Mouse (Mus musculus) midbrain, embryonic 15.5 days (tissue): ENCODE data around the gene Zzef1. TPM values are rescaled to one million over a fixed set of nuclear protein-coding genes. Genes with fewer than 3 reads are reported as not detected.

ENCODE experiments used
- ATAC-seq: fragments of 200-750 bp; cut with Nextera tagmentation; replicated peaks from 2 replicates; pipeline ENCODE4 v1.8.0; 2017; ENCODE audit warnings: moderate TSS enrichment
- H3K27ac ChIP-seq: fragments of 300-500 bp; sonication (generic); 2 replicates; pipeline ENCODE4 v1.5.1; 2015; ENCODE audit warnings: mild to moderate bottlenecking, inconsistent platforms
- H3K27me3 ChIP-seq: fragments of 300-500 bp; sonication (generic); replicated peaks from 2 replicates; pipeline ENCODE4 v1.6.1; 2015; ENCODE audit warnings: inconsistent platforms
- H3K36me3 ChIP-seq: fragments of 300-500 bp; sonication (generic); replicated peaks from 2 replicates; pipeline ENCODE4 v1.6.1; 2015; ENCODE audit warnings: inconsistent platforms
- H3K4me1 ChIP-seq: fragments of 300-500 bp; sonication (generic); 2 replicates; pipeline ENCODE4 v1.6.1; 2015; ENCODE audit warnings: inconsistent platforms
- H3K4me2 ChIP-seq: fragments of 300-500 bp; sonication (generic); 2 replicates; pipeline ENCODE4 v1.6.1; 2015; ENCODE audit warnings: inconsistent platforms, mild to moderate bottlenecking, moderate library complexity
- H3K4me3 ChIP-seq: fragments of 300-500 bp; sonication (generic); 2 replicates; pipeline ENCODE4 v1.5.1; 2015; ENCODE audit warnings: mild to moderate bottlenecking, inconsistent platforms
- H3K9ac ChIP-seq: fragments of 300-500 bp; sonication (generic); 2 replicates; pipeline ENCODE4 v1.6.1; 2015; ENCODE audit warnings: mild to moderate bottlenecking, inconsistent platforms
- H3K9me3 ChIP-seq: fragments of 300-500 bp; sonication (generic); 2 replicates; pipeline ENCODE4 v1.6.1; 2016; ENCODE audit warnings: inconsistent platforms
- WGBS: fragments of 180-500 bp; shearing (Covaris S2); methylation state at CpG from one replicate; pipeline ENCODE4 v1.1.7; 2015; ENCODE audit warnings: mixed read lengths; 5-methylcytosine and 5-hydroxymethylcytosine counted together
- polyA plus RNA-seq: library from polyadenylated mRNA; unstranded; fragments of >200 nt; fragmentation: Nextera tagmentation; extraction: Ambion mirVana; gene quantifications from 2 replicates; pipeline ENCODE4 v1.2.1, GENCODE M21; 2015

Zzef1 gene
- polyA plus RNA-seq, 1 experiment from 2014 or later, result 15.8 TPM

GRCm38 (mm10) chr11:72925067-72925466, 129.0 kb downstream of the Zzef1 start:
- Histone ChIP-seq H3K4me3 (no peak overlapping the region), H3K36me3 (peaks cover 16% of the 10 kb centered on the region; the same call in 1 of the 2 replicates), H3K9ac (no peak overlapping the region), H3K4me1 (0 out of 2 replicates have a peak, but pooled peaks cover 4% of the 10 kb centered on the region), H3K9me3 (no peaks in the 10 kb centered on the region), H3K27me3 (no peaks in the 10 kb centered on the region), H3K27ac (no peak overlapping the region), H3K4me2 (no peak overlapping the region)
- WGBS, result 47% methylated on average over 2 of the region's 2 CpGs
- no peak for ATAC-seq

GRCm38 (mm10) chr11:72926226-72926890, 130.3 kb downstream of the Zzef1 start:
- H3K4me1 ChIP-seq, result 0 out of 2 replicates have a peak, but pooled peaks cover 4% of the 10 kb centered on the region
- H3K36me3 ChIP-seq, result peaks cover 16% of the 10 kb centered on the region; the same call in 1 of the 2 replicates
- H3K9me3 ChIP-seq, result no peaks in the 10 kb centered on the region
- H3K27ac ChIP-seq, result no peak overlapping the region
- 54% methylated on average over 13 of the region's 13 CpGs for WGBS
- H3K27me3 ChIP-seq, result no peaks in the 10 kb centered on the region
- H3K4me2 ChIP-seq, result no peak overlapping the region
- peak; percentile 66; the same call in 1 of the 2 replicates for ATAC-seq
- no peak overlapping the region for H3K9ac ChIP-seq
- no peak overlapping the region for H3K4me3 ChIP-seq

- Histone ChIP-seq H3K9ac (no peak overlapping the region), H3K4me2 (no peak overlapping the region), H3K4me1 (0 out of 2 replicates have a peak, but pooled peaks cover 4% of the 10 kb centered on the region), H3K27ac (no peak overlapping the region), H3K9me3 (no peaks in the 10 kb centered on the region), H3K4me3 (no peak overlapping the region), H3K27me3 (no peaks in the 10 kb centered on the region), H3K36me3 (no peaks in the 10 kb centered on the region; the same call in 1 of the 2 replicates)
- ATAC-seq, result no peak
- 52% methylated on average over 2 of the region's 2 CpGs for WGBS
Measured at GRCm38 (mm10) chr11:72928516-72928915, 132.5 kb downstream of the Zzef1 start.

GRCm38 (mm10) chr11:72940208-72941143, 144.4 kb downstream of the Zzef1 start:
- H3K4me1 ChIP-seq, result peaks cover 8% of the 10 kb centered on the region; the same call in 1 of the 2 replicates
- 20% methylated on average over 20 of the region's 20 CpGs for WGBS
- H3K27me3 ChIP-seq, result no peaks in the 10 kb centered on the region
- H3K9me3 ChIP-seq, result no peaks in the 10 kb centered on the region
- peak overlapping the region; percentile 28 for H3K4me3 ChIP-seq
- ATAC-seq, result peak; percentile 52; the same call in 1 of the 2 replicates
- H3K4me2 ChIP-seq, result peak overlapping the region; percentile 40
- H3K36me3 ChIP-seq, result no peaks in the 10 kb centered on the region
- H3K27ac ChIP-seq, result no peak overlapping the region
- H3K9ac ChIP-seq, result peak overlapping the region; percentile 26; the same call in 1 of the 2 replicates

- no peak overlapping the region for H3K9ac ChIP-seq
- H3K9me3 ChIP-seq, result no peaks in the 10 kb centered on the region
- H3K27me3 ChIP-seq, result no peaks in the 10 kb centered on the region
- no peak overlapping the region for H3K27ac ChIP-seq
- ATAC-seq, result no peak
- WGBS, result 54% methylated on average over 7 of the region's 7 CpGs
- H3K36me3 ChIP-seq, result no peaks in the 10 kb centered on the region
- H3K4me2 ChIP-seq, result no peak overlapping the region
- peaks cover 6% of the 10 kb centered on the region; the same call in 1 of the 2 replicates for H3K4me1 ChIP-seq
- no peak overlapping the region for H3K4me3 ChIP-seq
Measured at GRCm38 (mm10) chr11:72944996-72945793, 149.2 kb downstream of the Zzef1 start.

GRCm38 (mm10) chr11:72945875-72946559, 150.0 kb downstream of the Zzef1 start:
- Histone ChIP-seq H3K27ac (no peak overlapping the region), H3K36me3 (no peaks in the 10 kb centered on the region), H3K9ac (no peak overlapping the region), H3K9me3 (no peaks in the 10 kb centered on the region), H3K4me1 (no peaks in the 10 kb centered on the region), H3K4me3 (no peak overlapping the region), H3K27me3 (no peaks in the 10 kb centered on the region), H3K4me2 (no peak overlapping the region)
- 70% methylated on average over 6 of the region's 6 CpGs for WGBS
- ATAC-seq, result no peak

- H3K4me3 ChIP-seq, result no peak overlapping the region
- H3K4me1 ChIP-seq, result no peaks in the 10 kb centered on the region
- WGBS, result 49% methylated on average over 6 of the region's 6 CpGs
Measured at GRCm38 (mm10) chr11:72946560-72947119, 150.6 kb downstream of the Zzef1 start.

GRCm38 (mm10) chr11:72947840-72948239, 151.8 kb downstream of the Zzef1 start:
- H3K4me2 ChIP-seq, result no peak overlapping the region
- H3K4me3 ChIP-seq, result no peak overlapping the region
- no peaks in the 10 kb centered on the region for H3K36me3 ChIP-seq
- H3K9ac ChIP-seq, result no peak overlapping the region
- H3K9me3 ChIP-seq, result no peaks in the 10 kb centered on the region
- no peaks in the 10 kb centered on the region for H3K27me3 ChIP-seq
- H3K4me1 ChIP-seq, result no peaks in the 10 kb centered on the region
- WGBS, result 54% methylated on average over 11 of the region's 11 CpGs
- no peak for ATAC-seq
- no peak overlapping the region for H3K27ac ChIP-seq

More at GRCm38 (mm10) chr11:72946560-72947119, 150.6 kb downstream of the Zzef1 start:
- Histone ChIP-seq H3K27me3 (no peaks in the 10 kb centered on the region), H3K9me3 (no peaks in the 10 kb centered on the region), H3K9ac (no peak overlapping the region), H3K4me2 (no peak overlapping the region), H3K27ac (no peak overlapping the region), H3K36me3 (no peaks in the 10 kb centered on the region)
- no peak for ATAC-seq

- Histone ChIP-seq H3K36me3 (no peaks in the 10 kb centered on the region), H3K9me3 (no peaks in the 10 kb centered on the region), H3K27me3 (no peaks in the 10 kb centered on the region), H3K4me3 (no peak overlapping the region), H3K27ac (no peak overlapping the region), H3K4me1 (no peaks in the 10 kb centered on the region), H3K9ac (no peak overlapping the region), H3K4me2 (no peak overlapping the region)
- 80% methylated on average over 7 of the region's 7 CpGs for WGBS
- ATAC-seq, result no peak
Measured at GRCm38 (mm10) chr11:72948254-72948653, 152.2 kb downstream of the Zzef1 start.

- no peak overlapping the region for H3K27ac ChIP-seq
- no peak overlapping the region for H3K9ac ChIP-seq
- H3K36me3 ChIP-seq, result no peaks in the 10 kb centered on the region
- H3K4me1 ChIP-seq, result no peaks in the 10 kb centered on the region
- no peak for ATAC-seq
- no peak overlapping the region for H3K4me2 ChIP-seq
- 73% methylated on average over 22 of the region's 22 CpGs for WGBS
- H3K4me3 ChIP-seq, result no peak overlapping the region
- H3K27me3 ChIP-seq, result no peaks in the 10 kb centered on the region
- no peaks in the 10 kb centered on the region for H3K9me3 ChIP-seq
Measured at GRCm38 (mm10) chr11:72951137-72952000, 155.3 kb downstream of the Zzef1 start.
